Mouse (Mus musculus) layer of hippocampus, adult 11-12 months (tissue): Measurements from ENCODE around the gene Rabif.
"Not testable (repeated sequence)": the region's sequence is repeated elsewhere in the genome, so short reads cannot be mapped to it uniquely, and the experiment has no call there.

ENCODE experiments used
- DNase-seq: peaks from one replicate; pipeline ENCODE4 v3.0.0; 2022; ENCODE audit warnings: low spot score

Gene Rabif

DNA sequence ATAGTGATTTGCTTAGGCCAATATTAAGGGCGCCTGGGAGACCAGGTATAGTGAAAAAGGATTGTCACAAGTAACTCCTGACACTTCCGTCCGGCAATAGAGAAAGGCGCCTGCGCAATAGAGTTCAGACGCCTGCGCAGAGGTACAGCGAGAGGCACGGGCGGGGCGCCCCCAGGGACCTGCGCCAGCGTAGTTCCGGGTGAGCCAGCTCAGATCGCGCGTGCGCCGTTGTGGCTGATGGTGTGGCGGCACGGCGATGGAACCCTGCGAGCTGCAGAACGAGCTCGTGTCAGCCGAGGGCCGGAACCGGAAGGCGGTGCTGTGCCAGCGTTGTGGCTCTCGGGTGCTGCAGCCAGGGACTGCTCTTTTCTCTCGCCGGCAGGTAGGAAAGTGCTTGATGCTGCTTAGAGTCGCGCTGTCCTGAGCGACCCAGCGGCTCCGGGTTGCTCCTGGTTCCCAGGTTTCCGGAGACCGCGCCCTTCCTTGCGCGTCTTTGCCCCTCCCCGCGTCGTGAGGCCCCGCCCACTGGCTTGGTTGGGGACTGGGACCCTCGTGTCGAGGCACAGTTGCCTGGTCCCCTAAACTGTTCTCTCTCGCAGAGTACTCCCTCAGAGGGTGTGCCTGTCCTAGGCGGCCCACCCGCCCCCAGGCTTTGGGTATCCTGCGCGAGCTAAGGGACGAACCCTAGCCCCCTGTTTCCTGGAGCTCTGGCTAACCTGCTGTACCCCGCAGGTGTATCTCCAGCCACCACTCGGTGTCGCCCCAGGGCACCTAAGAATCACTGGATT, at the start of gene Rabif:
Gene Rabif, plus strand, starts transcription at position 221 of the 788 bp plus-strand sequence.
- peak; percentile 98 for DNase-seq

DNA sequence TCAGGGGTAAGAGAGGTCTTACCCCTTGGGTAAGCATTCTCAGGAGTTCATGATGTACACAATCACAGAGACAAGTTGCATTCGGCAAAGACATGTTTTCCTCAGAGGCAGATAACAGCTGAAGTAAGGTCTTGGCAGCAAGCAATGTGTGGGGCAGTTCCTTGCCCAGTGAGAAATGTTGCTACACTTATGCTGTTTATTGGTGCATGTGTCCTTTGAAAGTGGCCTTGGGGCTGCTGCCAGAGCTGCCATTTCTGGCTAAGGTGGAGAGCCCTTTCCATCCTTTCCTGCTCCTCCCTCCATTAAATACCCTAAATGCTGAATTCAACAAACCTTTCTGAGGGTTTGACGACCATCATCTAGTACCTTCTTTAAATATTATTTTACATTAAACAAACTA, 49.0 kb upstream of the Rabif start:
- no peak for DNase-seq

GRCm38 (mm10) chr1:134448537-134448936, 45.9 kb upstream of the Rabif start:
- not testable (repeated sequence) for DNase-seq

- no peak for DNase-seq
Observed at GRCm38 (mm10) chr1:134450201-134450600, 44.2 kb upstream of the Rabif start.

GRCm38 (mm10) chr1:134450986-134451385, 43.5 kb upstream of the Rabif start:
- peak; percentile 55 for DNase-seq

DNA sequence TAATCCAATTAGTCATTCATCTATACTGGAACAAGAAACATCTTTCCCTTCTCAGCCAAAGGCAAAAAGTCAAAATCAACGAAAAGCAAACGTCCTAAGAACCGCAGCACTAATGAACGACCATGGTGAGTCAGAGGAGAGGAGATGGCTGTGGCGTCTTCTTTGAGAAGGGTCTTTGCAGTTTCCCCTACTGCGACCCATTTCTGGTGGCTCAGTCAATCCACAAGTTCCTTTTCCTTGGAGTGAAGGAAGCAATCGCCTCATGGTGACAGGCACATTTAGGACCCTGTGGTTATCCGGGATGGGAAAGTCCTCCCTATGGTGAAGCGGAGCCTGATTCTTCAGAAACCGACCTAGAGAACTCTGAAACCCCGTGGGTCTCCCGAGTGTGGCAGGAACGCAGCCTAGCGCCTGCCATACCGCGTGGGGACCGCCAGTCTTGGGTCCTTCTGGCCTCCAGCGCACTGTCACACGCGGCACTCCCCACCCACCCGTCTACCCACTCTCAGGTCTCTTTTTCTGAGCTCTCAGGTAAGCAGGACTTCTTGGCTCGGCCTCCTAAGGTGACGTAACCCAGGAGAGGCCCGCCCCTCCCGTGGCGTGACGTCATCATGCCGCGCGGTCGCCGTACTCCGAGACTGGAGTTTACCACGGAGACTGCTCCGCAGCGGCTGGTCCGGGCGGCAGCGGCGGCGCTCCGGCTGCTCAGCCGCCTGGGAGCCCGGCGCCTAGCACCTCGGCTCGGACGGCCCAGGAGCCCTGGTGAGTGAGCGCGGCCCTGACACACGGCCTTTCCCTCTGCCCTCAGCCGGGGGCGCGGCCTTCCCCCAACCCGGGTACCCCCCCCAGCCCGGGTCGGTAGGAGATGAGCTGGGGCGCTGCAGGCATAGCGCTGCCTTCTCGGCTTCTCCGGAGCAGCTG, 39.3 kb upstream of the Rabif start, which contains the start of gene Klhl12:
Gene Klhl12, plus strand, starts transcription at position 628 of the 921 bp plus-strand sequence.
- peak; percentile 94 for DNase-seq

DNA sequence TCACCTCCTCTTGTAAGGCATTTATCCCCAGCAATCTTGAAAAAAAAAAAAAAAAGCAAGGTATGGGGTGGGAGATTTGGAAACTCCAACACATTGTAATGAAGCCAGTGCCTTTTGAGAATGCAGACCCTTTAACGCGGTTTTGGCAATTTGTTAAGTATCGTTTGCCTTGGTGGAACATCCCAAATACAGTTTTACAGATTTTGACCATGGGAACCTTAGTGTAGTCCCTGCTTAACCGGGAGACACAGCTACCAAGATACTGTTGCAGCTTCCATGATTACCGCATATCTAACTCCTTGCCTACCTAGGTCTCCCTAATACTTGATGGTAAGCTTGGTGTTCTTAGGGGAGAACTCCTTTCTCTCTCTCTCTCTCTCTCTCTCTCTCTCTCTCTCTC, 38.4 kb upstream of the Rabif start:
- no peak for DNase-seq

DNA sequence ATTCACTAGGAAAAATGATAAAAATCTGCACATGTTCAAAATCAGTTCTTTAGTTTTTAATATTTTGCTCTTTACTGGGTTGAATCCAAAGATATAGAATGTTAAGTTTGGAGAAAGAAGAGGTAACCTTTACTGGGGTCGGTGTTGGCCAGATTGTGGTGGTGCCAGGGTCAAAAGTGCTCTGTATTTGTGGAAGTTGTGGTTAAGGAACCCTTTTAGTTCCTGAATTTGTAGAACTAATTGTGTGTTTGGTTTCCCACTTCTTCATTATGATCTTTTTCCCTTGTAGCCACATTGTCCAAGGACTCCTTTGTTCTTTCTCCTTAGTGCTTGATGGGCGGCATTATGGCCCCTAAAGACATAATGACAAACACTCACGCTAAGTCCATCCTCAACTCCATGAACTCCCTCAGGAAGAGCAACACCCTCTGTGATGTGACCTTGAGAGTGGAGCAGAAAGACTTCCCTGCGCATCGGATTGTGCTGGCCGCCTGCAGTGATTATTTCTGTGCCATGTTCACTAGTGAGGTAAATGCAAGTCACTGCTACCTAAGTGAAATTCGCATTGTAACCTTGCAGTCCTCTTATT, 36.2 kb upstream of the Rabif start:
- no peak for DNase-seq

GRCm38 (mm10) chr1:134460294-134461284, 33.9 kb upstream of the Rabif start:
- DNase-seq = no peak

- no peak for DNase-seq
Observed at GRCm38 (mm10) chr1:134484623-134485022, 9.8 kb upstream of the Rabif start.

- DNase-seq = no peak
Observed at GRCm38 (mm10) chr1:134490903-134491801, 3.3 kb upstream of the Rabif start.

DNA sequence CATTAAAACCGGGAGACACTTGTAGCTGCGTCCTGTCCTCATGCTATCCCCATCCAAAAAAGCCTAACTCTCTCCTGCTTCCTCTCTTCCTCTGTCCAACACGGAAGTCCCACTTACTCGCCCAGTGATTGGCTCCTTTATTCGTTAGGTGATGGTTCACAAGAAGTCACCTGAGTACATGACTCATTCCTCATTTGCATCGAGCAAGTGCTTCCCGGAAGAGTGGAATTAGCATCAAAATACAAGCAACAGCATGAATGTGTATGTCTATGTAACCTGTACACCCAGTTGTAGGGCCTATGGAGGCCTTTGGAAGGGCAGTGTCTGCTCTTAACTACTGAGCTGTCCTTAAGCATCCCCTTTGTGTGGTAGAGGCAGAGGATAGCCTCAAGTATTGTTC, 2.2 kb upstream of the Rabif start:
- no peak for DNase-seq

DNA sequence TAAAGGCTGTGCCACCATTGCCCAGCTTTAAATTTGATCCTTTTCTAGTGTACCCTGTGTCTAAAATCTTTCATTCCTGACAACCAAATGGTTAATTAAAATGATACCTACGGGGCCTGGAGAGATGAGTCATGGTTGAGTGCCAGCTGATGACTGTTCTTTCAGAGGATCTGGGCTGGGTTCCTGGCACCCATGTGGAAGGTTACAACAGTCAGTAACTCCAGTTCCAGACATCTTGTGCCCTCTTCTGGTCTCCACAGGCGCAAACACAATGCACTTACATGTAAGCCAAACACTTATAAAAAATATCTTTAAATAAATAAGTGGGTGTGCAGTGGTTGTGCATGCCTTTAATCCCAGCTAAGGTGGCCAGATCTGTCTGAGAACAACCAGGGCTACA, 952 bp upstream of the Rabif start:
- no peak for DNase-seq

- no peak for DNase-seq
Observed at GRCm38 (mm10) chr1:134493956-134494355, 492 bp upstream of the Rabif start.

DNA sequence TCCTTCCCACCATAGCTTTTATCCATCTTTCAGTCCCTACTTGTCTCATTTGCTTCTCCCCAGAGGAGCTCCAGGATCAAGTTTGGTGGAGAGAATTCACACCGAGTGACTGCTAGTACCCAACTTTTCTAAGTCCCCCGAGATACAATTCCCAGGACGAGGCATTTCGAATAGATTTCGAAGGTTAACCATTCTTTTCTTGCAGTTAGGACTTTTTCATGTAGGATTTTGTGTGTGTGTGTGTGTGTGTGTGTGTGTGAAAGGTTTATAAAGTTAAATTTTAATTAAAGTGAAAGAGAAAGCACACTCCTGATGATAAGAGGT, 730 bp downstream of the Rabif start:
- DNase-seq = no peak

DNA sequence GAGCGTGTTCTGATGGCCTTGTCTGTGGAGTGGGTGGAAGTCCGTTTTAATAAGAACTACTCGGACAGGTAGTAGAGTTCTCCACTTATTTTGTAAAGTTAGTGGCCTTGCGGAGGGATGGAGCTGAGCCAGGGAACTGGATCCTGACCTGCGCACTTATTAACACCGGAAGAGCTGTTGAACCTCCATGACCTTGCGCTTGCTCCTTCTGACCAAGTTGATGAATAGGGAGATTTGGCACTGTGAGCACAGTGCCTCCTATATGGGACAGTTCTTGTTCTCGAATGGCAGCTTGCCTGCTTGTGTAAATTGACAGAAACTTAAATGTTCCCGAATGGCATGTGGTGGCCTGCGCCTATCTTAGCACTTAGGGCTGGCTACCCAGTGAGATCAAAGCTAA, 1.5 kb downstream of the Rabif start:
- DNase-seq = no peak

DNA sequence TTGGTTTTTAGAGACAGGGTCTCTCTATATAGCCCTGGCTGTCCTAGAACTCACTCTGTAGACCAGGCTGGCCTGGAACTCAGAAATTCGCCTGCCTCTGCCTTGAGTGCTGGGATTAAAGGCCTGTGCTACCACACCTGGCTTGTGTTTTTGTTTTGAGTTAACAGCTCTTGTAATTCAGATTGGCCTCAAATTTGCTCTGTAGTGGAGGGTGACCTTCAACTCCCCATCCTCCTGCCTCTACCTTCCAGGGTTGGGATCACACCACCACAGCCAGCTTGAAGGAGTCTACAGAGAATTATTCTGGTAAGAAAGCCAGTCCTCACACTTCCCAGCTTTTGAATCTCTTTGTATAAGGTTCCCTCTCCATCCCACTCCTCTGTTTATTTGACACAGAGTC, 6.5 kb downstream of the Rabif start:
- DNase-seq = no peak

- no peak for DNase-seq
Observed at GRCm38 (mm10) chr1:134506201-134506600, 11.8 kb downstream of the Rabif start.

GRCm38 (mm10) chr1:134510018-134510417, 15.6 kb downstream of the Rabif start:
- no peak for DNase-seq

DNA sequence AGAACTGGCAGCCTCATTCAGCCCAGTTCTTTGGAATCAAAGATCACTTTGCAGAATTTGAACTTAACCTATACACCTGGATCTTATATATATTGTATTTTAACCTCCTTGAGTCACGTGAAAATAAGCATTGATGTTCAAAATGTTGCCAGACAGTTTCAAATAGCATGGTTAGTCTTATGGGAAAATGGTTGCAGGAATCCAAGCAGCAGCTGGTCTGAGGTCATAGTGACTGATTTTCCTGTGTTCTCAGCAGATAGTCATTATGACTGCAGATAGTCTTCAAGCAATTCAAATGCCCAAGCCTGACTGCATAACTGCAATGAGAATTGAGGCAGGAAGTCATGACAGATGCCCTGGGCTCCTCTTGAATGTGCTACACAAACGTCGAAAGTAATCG, 17.7 kb downstream of the Rabif start:
- no peak for DNase-seq
